ENCODE assay signal across 8 mouse cellular contexts in the genomic region with DNA sequence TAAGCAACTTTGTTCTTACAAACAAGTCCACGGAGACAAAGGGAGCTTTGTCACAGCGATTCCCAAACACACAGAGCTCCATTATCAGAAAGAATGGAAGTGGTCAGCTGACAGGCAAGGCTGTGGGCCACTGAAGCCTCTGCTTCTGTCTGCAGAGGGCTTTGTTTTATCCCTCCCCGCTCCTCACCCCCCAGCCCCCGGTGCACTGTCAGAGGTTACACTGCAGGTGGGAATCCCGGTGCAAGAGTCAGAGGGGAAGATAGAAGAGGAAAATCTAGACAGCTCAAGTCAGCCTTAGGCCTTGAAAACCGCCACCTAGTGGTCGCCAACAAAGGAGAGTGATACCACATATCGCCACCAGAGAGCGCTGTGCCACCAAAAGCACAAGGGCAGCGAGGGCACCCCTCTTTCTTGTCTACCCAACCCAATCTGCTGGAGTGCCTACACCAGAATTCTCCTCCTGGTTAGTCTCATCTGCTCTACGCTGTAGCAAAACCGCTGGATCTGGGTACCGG. TPM values are rescaled to one million over a fixed set of nuclear protein-coding genes. Genes with fewer than 3 reads are reported as not detected.
A peak's percentile ranks its signal among the peaks of the same experiment; 100 is the strongest.
DNase-seq lines count a peak whose midpoint lies in the region; ATAC-seq lines count a peak whose summit lies in the region.

No protein-coding gene starts in this region.

- peak; percentile 85 for DNase-seq in R1 (ENCODE audit: low read depth, low spot score)
- DNase-seq in cerebellum, postnatal 10 days: peak; percentile 90 to 93
- peak; percentile 72 to 89 for DNase-seq in frontal cortex, postnatal 10 days (ENCODE audit: low spot score in 2 of 2)
- DNase-seq in left cerebral cortex, adult 18-20 months (ENCODE audit: low spot score in 2 of 2): peak; percentile 91 to 94
- peak; percentile 79 for DNase-seq in retina, postnatal 7 days (ENCODE audit: low read depth, low spot score)
- peak; percentile 88 for DNase-seq in thymus, postnatal 4 days

- peak; percentile 72 for ATAC-seq in hindbrain, embryonic 15.5 days (ENCODE audit: low FRiP score, low read depth)
- ATAC-seq in megakaryocyte, adult 5-6 weeks (ENCODE audit: poor library complexity, severe bottlenecking): peak; percentile 100

- no peaks in the 10 kb centered on the region for H3K9me3 ChIP-seq in hindbrain, embryonic 15.5 days

- WGBS in hindbrain, embryonic 15.5 days: 5% methylated on average over 13 of the region's 13 CpGs

- no peak overlapping the region for H3K4me2 ChIP-seq in hindbrain, embryonic 15.5 days

- H3K4me1 ChIP-seq in hindbrain, embryonic 15.5 days (replicated peaks): peaks cover 10% of the 10 kb centered on the region; the same call in 1 of the 2 replicates

- peak overlapping the region; percentile 14 for H3K27ac ChIP-seq in hindbrain, embryonic 15.5 days (replicated peaks)

- H3K4me3 ChIP-seq in hindbrain, embryonic 15.5 days: no peak overlapping the region

- H3K9ac ChIP-seq in hindbrain, embryonic 15.5 days: no peak overlapping the region

- H3K36me3 ChIP-seq in hindbrain, embryonic 15.5 days: no peaks in the 10 kb centered on the region

- H3K27me3 ChIP-seq in hindbrain, embryonic 15.5 days: no peaks in the 10 kb centered on the region

RNA-seq across cellular contexts. Expression of a gene that starts 35.4 kb away (rescaled TPM):
- 78.4 and 84.4 TPM in 2 replicates for polyA plus RNA-seq in hindbrain, embryonic 15.5 days (2015; fragmentation: Nextera tagmentation; extraction: Ambion mirVana)
- total RNA-seq in left cerebral cortex, adult 18-20 months (2021): 100 to 1,000 TPM; 117 to 118 TPM
- total RNA-seq in megakaryocyte, adult 5-6 weeks (2015): not detected in 2 replicates
- not detected in 2 replicates for total RNA-seq in megakaryocyte, adult 5-6 weeks (2017)

RNA-seq across cellular contexts. Expression of a gene that starts 36.7 kb away (rescaled TPM):
- 0.89 and 1.0 TPM in 2 replicates for polyA plus RNA-seq in hindbrain, embryonic 15.5 days (2015; fragmentation: Nextera tagmentation; extraction: Ambion mirVana)
- total RNA-seq in left cerebral cortex, adult 18-20 months (2021): 100 to 1,000 TPM; 127 to 138 TPM
- 28.0 and 34.3 TPM in 2 replicates for total RNA-seq in megakaryocyte, adult 5-6 weeks (2015)
- total RNA-seq in megakaryocyte, adult 5-6 weeks (2017): 9.9 and 13.3 TPM in 2 replicates

Comparison
In these comparisons a context has a peak if more than half of its experiments do, and no peak if none do; other contexts are left out.
1. RNA of a gene that starts 35.4 kb away (total RNA-seq): 117 to 118 TPM in left cerebral cortex, adult 18-20 months; not detected in megakaryocyte, adult 5-6 weeks; every median in the first group is over 100 times any median in the second.
2. Peak in every context shown above with its lines, with median percentiles within 50 percentile points of each other: DNase-seq.